Mouse (Mus musculus): ENCODE results near the gene Eva1a. TPM values are rescaled to one million over a fixed set of nuclear protein-coding genes. Genes with fewer than 3 reads are reported as not detected.

Eva1a gene
- total RNA-seq, 4 experiments from 2014 or later = 12.8 to 16.0 (median 14.0) TPM

DNA sequence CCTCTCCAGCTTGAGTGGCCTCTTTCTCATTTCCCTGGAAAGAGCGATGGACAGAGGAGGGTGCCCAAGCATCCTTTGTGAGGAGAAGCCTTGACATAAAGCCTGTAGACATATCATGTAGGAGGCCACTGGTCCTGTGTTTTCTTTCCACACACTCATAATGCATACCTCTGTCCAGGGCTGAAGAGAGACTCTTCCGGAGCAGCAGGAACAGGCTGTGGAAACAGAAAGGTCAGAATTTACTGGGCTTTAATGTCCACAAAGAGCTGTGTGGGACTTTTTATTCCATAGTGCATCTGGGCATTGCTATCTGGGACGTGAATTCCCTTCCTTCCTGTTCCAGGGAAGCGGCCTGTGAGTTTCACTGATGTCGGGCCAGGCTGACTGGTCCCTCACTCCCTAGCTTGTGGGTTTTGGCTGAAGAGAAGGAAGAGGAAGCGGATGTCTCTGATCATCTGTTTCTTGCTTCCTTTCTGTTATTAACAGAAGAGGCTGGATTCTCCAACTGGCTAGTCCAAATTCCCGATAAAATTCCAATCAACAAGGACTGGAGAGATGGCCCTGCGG, 25.8 kb downstream of the Eva1a start:
- no peak for DNase-seq (ENCODE audit: low spot score in 2 of 2)

GRCm38 (mm10) chr6:82070459-82070858, 29.6 kb downstream of the Eva1a start:
- no peak for DNase-seq (ENCODE audit: low spot score in 2 of 2)

- peak; percentile 45 to 48 for DNase-seq (ENCODE audit: low spot score in 2 of 2)
These were observed 32.2 kb downstream of the Eva1a start for GRCm38 (mm10) chr6:82073011-82073410.

GRCm38 (mm10) chr6:82073567-82073966, 32.7 kb downstream of the Eva1a start:
- no peak for DNase-seq (ENCODE audit: low spot score in 2 of 2)

DNA sequence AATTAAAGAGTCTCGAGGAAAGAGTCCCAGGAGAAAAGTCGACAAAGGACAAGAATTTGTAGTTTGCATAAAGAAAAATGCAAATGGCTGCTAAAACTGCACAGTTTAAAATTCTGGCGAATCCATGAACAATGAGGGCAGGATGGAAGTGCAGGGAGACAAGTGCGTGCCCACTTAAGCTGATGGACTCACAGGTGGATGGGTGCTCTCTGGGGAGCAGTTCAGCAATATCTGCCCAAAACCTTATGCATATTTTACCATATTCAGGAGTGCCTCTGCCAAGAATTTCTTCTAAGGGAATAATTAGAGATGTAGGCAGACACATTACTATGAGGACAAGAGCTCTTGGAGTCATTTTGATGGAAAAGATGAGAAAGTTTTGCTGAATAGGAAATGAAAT, 35.5 kb downstream of the Eva1a start:
- no peak for DNase-seq (ENCODE audit: low spot score in 2 of 2)

- DNase-seq (ENCODE audit: low spot score in 2 of 2) = no peak
These were observed 38.0 kb downstream of the Eva1a start for GRCm38 (mm10) chr6:82078875-82079274.

DNA sequence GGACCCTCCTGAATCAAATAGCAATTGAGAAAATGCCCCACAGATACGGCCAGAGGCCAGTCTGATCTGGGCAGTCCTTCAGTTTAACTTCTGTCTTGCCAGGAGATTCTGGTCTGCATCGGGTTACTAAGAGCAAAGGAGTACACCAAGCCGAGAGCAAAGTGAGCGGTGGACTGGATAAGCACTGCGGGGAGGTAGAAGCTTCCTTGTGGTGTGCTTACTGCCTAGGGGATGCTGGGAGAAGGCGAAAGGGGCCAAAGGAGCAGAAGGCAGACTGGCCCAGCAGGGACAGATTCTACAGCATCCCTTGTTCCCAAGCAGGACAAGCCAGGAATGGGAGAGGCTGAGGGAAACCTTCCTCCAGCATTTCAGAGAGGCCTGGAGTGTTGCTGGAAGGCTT, 42.8 kb downstream of the Eva1a start:
- DNase-seq (ENCODE audit: low spot score in 2 of 2) = no peak

DNA sequence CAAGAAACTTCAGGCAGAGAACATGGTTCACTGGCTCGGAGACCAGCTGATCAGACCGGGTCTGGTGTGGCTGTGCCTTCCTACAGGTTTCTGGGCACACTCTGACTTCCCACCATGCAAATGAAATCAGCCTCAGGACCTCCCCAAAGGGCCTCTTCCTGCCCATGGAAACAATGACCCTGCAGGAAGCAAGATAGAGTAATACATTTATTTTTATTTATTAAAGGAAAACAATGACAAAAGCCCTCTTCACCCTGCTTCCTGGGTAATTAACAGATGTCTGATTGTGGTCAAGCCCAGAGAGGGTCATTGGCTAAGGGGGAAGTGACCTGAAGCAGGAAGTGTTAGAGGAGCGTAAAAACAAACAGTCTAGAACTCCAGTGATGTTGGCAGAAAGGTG, 43.4 kb downstream of the Eva1a start:
- no peak for DNase-seq (ENCODE audit: low spot score in 2 of 2)

- DNase-seq (ENCODE audit: low spot score in 2 of 2) = no peak
These were observed 44.6 kb downstream of the Eva1a start for GRCm38 (mm10) chr6:82085313-82085908.

DNA sequence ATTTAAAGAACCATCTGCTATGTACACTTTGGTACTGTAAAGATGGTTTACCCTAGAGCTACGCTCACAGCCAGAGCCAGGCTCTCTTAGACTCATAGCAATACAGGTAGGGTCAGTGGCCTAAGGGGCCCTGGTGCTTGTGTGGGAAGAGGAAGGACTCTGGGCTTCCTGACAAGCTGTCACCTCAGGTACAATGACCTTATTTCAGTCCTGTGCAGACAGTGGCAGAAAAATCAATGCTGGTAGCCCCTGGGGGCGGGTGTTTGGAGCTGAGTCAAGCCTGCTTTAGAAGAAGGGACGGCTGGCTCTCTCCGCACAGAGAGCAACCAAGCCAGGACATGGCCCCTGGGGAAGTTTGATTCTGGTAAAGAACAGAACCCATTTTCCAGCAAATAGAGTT, 47.3 kb downstream of the Eva1a start:
- DNase-seq (ENCODE audit: low spot score in 2 of 2) = no peak

GRCm38 (mm10) chr6:82091773-82092172, 50.9 kb downstream of the Eva1a start:
- DNase-seq (ENCODE audit: low spot score in 2 of 2) = no peak

DNA sequence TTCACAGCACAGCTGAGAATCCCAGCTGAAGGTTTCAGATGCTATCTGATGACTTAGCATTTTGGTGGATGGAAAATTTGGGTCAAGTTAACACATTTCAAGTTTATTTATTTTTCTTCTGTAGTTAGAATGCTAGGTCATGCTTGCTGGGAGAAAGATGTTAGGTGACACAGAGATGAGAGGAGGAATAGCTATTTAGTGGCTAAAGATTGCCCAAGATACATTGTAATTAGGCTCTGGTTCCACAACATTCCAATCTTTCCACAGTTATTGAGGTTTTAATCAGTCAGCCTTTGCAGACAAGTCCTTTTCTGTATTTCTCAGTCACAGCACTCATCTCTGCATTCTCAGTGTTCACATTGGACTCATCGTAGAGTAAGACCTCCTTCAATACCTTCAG, 56.9 kb downstream of the Eva1a start:
- no peak for DNase-seq (ENCODE audit: low spot score in 2 of 2)

DNA sequence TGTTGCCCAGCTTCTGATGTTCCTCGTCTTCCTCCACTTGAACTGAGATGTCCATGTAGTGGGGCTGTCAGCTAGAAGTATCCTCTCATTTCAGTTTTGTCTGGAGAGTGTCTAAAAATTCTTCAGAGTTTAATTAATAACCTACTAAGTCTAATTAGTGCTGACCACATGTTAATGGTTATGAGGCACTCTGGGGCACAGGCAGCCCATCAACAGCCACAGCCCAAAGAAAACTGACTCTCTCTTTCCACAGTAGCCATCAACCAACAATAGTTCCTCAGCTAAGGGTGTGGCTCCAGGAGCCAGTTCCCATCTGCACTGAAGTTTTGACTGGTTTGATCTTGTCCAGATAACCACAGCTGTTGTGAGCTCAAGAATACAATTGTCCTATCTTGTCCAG, 57.6 kb downstream of the Eva1a start:
- no peak for DNase-seq (ENCODE audit: low spot score in 2 of 2)

DNA sequence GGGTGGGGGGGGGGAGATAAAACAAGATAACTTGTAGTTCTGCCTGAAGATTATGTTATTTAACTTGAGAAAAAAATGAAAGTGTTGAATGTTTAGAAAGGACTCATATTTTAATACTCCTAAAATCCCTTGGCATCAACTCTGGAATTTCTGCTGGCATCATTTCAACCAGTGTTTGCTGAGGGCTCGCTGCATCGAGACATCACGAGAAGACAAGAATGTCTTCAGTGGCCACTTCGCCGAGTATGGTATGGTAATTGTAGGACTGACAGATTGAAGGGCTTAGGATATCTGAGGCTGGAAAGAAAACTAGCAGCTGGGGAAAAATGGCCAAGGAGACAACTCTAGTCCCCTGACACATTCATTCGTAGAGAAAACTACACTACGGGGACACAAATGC, 69.6 kb downstream of the Eva1a start:
- no peak for DNase-seq (ENCODE audit: low spot score in 2 of 2)

DNA sequence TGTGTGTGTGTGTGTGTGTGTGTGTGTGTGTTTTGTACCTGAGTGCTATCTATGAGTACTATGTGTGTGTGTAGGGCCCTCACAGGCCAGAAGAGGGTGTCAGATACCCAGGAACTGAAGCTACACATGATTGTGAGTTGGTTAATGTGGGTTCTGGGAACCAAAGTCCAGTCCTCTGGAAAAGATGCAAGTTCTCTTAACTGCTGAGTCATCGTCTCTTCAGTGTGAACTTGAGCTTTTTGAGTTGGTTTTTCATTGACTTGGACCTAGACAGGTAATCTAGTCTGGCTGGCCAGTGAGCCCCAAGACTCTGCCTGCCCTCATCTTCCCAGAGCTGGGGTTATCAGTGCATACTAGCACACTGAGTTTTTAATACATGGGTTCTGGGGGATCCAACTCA, 70.3 kb downstream of the Eva1a start:
- no peak for DNase-seq (ENCODE audit: low spot score in 2 of 2)

- no peak for DNase-seq (ENCODE audit: low spot score in 2 of 2)
These were observed 70.7 kb downstream of the Eva1a start for GRCm38 (mm10) chr6:82111540-82111939.

- DNase-seq (ENCODE audit: low spot score in 2 of 2) = no peak
These were observed 71.6 kb downstream of the Eva1a start for GRCm38 (mm10) chr6:82112127-82113090.

- no peak for DNase-seq (ENCODE audit: low spot score in 2 of 2)
These were observed 74.6 kb downstream of the Eva1a start for GRCm38 (mm10) chr6:82115335-82115965.

- no peak for DNase-seq (ENCODE audit: low spot score in 2 of 2)
These were observed 75.3 kb downstream of the Eva1a start for GRCm38 (mm10) chr6:82116176-82116575.

DNA sequence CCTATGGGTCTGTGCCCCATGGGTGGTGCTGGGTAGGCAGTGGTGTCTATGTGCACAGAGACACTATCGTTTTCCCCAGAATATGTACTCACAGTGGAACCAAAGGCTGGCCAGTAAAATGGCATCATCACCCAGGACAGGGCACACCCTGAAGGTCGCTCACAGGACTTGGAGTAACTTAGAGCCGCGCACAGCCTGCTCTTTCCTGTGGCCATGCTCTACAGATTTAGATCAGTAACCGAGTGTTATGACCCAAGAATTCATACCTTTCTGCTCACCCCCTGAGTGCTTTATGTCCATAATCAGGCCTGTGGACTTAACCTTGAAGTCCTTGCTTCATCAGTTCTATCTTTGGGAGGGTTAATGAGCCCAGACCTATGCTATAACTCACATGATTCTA, 77.0 kb downstream of the Eva1a start:
- no peak for DNase-seq (ENCODE audit: low spot score in 2 of 2)

DNA sequence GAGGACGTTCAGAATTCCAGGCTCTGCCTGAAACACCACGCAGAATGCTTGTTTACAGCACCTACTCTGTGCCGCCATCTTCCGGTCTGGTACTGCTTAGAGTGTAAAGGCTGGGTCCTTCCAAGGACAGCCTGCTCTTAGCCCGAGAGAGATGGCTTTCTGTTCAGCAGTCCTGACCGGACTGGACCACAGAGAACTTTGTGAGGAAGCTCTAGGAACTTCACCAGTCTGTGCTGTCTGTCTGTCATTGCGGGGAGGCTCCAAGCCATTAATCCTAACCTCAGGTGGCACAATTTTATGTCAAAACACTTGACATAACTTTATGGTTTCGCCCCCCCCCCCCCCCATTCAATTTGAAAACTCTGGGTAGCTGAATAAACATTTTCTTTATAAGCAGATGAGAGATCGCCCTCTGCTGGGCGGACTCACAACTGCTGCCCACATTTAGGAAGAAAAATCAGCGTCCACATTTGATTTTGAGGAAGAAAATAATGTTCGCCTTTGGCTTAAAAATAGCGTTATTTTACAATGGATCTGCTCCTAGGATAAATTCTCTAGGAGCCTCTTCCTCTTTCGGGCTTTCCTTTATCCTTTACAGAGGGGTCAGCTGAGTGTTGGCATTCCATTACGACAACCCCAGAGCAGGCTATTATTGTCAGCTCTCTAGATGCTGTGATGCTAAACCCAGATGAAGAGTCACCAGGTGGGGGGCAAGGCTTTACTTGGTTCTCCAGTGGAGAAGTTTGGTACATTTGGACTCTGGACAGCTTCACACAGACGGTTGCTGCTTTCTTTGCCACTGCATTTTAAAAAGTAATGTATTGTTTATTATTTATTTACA, 78.7 kb downstream of the Eva1a start:
- DNase-seq (ENCODE audit: low spot score in 2 of 2) = peak; percentile 25 to 72
